Mouse (Mus musculus) left cerebral cortex, adult 11 months (tissue): ENCODE data around the gene Prss34.

Source experiments
- DNase-seq: peaks from one replicate; pipeline ENCODE4 v3.0.0; 2022; ENCODE audit warnings: low spot score

Prss34 gene

DNA sequence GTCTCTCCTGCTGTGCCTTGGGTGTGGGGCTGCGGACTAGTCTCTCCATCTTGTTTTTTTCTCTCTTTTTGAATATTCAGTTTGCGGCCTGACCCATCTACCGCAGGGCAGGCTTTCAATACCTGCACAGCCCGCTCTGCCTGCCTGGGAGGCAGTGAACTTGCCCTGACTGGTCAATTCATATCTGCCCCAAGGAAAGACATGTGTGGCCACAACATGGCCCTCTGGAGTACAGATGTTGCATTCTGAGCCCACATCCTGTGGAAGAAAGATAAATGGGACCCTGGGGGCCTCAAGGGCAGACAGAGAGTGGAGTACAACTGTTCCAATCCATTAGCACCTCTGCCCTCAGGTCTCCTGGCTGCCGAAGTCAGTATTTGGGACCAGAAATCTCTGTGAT lies at the start of gene Prss34:
Gene Prss34 (plus strand): TSS at position 301 of the 400 bp plus-strand sequence.
- no peak for DNase-seq

DNA sequence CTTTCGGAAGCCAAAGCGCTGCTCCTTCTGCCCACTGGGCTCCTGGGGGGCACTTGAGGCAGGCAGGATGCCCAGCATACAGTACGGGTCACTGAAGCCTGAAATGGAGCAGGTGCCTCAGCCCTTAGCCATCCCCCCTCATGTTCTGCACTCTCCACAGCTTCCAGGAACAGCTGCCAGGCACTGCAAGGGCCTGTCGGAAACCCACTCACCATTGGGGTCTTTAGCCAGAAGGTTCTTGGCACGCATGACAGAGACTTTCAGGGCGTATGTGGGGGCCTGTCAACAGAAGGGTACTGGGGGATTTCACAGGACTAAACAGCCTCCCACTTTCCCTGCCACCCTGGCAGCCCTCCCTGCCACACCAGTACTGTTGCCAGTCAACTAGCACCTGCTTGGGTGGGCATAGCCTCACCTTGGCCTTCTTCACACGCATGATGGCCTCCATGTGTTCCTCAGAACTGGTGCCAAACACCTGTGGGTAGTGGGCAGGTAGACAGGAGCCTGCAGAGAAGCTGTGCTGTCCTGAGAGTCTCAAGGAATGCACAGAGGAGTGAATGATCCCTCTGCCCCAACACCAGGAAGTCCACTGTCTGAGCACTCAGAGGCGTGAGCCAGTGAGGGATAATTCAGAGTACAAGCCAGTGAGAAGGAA lies 47.9 kb upstream of the Prss34 start:
- DNase-seq, result no peak

DNA sequence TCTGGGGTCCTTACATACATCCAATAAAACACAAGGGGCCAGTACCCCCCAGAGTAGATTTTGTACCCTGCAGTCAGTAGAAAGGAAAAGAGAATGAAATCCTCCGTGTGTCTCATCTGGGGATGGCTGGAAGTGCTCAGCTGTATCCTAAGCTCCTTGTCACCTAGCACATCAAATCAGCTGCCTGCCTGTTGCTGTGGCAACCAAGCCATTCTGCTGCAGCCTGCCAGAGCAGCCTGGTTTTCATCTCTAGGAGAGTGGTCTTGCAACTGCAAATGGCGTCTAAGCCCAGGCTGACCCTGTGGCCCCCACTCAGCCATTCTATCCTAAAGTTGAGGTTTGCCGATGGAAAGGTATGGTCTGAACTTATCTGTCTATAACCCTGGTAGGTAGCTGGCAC lies 45.6 kb upstream of the Prss34 start:
- DNase-seq, result no peak

DNA sequence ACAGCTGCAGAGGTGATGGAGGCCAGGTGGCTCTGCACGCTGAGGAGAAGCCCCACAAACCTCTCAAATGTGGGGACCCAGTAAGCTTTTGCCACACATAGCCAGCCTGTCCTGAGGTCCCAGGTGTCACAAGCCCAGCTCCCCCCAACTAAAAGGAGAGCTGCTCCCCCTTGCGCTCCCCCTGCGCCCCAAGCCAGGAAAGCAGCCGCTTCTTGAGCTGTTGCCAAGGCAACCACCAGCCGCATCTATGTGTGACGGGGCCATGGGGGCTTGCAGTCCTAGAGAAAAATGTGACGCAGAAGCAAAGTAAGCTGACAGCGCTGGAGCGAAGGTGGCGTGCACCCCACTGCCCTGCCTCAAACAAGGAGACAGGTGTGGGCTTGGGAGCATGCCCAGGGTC lies 44.4 kb upstream of the Prss34 start:
- no peak for DNase-seq

DNA sequence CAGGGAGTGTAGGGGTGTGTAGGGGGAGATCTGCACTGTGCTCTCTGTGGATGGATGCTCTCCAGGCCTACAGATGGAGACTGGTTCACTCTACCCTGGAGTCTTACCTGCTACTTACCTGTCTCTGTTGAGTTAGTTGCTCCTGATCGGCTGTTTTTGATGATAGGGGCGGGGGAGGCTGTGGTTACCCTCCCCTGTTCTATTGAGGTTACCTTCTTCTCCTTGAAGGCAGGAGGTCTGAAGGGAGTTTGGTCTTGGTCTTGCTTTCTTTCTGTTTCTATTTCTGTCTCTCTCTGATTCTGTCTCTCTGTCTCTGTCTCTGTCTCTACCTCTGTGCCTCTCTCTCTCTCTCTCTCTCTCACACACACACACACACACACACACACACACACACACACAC lies 43.1 kb upstream of the Prss34 start:
- DNase-seq, result no peak

DNA sequence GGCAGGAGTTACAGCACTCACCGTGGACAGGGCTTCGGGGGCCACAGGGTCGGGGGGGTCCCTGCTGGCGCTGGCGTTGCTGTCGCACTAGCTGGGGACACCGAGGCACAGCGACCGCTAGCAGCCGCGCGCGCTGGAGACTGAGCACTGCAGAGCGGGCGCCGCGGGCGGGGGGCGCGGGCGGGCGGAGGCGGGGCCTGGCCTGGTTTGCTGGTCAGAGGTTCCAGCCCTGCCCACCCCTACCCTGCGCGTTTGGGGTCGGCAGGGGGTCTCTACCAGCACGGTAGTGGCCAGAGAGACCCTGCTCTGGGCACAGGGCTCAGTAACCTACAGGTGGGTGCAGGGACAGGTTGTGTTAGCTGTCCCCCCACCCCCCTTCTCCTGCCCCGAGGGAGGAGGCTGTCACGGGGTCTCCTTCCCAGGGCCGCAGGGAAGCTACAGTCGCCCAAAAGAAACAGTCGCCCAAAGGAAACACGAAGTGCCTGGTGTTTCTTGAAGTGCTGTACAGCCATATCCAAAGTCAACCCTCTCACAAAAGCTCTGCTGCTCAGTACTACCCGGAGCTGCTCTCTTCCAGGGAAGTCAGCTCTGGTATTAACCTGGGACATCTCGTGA lies 41.9 kb upstream of the Prss34 start, which contains the start of gene Baiap3:
Gene Baiap3 (minus strand): TSS at position 225 of the 615 bp plus-strand sequence.
- DNase-seq, result no peak

DNA sequence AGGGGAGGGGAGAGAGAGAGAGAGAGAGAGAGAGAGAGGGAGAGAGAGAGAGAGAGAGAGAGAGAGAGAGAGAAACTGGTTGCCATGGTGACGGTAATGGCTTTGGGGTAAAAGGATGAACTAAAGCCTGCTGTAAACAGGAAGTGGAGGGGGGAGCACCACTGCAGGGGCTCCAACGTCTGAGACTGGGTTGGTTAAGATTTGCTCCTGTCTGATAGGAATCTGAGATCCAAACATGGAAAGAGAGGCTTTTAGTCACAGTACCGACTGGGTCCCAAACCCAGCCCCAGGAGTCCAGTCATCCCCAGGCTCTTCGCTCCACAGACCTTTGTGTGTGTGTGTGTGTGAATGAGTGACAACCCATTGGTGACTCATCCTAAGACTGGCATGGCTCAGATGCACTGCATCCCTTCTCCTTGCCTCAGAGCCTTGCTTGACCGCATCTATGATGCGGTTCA lies 40.4 kb upstream of the Prss34 start:
- DNase-seq, result no peak

DNA sequence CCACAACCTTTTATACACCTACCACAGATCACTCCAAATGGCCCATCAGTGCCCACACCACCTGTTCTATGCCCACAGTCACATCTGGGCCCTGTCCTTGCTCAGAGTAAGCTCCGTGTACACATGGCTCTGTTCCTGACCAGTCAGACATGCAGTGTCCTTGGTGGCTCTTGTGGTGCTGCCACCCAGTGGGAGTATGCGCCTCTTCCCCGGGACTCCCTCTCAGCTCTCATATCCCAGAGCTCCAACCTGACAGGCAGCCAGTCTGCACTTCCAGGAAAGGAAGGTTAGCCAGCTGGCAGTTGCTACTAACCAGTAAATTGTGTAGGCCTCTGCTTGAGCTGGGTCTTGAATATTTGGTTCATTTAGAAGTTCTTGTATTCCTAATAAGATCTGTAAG lies 33.7 kb upstream of the Prss34 start:
- no peak for DNase-seq

DNA sequence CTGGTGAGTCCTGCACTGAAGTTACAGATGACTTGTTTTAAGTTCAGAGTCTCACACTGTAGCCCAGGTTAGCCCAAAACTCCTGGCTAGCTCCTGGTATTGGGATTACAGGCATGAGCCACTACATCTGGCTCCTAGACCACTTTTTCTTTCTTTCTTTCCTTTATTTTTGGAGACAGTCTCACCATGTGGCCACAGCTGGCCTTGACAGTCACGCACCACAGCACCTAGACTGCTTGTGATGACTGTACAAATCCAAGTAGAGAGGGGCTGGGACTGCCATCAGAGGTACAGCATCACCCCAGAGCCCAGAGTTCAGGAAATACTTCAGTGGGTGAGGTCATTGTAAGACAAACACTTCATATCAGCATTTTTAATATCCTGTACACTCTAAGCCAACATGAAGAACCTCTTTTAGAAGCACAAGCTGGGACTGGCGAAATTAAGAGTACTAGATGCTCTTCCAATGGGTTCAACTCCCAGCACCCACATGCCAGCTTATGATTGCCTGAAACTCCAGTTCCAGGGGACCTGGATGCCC lies 27.3 kb upstream of the Prss34 start:
- DNase-seq, result no peak

DNA sequence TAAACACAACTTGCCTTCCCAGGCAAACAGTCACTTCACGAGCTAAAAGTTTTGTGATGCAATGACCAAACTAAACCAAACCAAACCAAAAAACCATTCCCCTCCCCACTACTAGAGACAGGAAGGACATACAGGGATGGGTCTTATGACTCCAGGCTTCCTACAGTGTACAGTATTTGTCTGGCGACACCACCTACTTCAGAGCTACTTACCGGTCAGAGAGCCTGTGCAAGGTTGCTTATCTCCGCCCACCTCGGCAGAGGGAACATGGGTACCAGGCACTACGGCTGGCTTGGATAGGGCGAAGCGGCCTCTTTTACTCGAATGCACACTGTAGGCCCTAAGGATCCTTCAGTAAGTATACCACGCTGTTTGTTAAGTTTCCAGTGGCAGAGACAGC lies 25.9 kb upstream of the Prss34 start:
- DNase-seq, result no peak

DNA sequence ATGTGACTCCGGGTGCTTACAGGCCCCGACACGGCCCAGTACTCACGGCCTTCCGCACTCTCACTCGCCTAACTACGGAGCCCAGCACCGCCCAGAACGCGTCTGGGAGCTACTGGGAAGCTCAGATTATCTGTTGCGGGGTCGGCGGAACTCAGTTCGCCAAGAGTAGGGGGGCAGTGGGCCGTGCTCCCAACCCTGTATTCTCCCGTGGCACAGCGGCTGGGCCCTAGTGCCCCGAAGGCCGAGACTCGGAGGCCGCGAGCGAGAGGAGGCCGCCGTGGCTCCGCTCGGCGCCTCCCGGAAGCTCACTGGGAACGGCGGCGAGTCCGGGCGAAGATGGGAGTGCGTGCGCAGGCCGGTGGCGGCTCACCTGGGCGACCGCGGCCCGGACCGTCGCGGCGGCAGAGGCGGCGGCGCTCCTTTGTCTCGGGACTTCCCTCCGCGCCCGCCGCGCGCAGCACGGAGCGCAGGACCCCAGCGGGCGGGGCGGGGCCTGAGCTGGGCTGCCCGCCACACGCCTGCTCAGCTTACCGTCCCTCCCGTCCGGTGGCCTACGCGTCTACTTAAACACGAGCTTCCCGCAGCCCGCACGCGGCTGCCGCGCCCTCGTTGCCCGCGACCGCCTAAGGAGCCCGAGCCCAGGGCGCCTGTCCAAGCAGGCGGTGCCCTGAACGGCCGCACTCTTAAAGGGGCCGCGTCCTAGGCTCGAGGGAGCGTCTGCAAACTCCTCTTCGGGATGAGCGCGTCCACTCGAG lies 25.1 kb upstream of the Prss34 start:
- peak; percentile 87 for DNase-seq

DNA sequence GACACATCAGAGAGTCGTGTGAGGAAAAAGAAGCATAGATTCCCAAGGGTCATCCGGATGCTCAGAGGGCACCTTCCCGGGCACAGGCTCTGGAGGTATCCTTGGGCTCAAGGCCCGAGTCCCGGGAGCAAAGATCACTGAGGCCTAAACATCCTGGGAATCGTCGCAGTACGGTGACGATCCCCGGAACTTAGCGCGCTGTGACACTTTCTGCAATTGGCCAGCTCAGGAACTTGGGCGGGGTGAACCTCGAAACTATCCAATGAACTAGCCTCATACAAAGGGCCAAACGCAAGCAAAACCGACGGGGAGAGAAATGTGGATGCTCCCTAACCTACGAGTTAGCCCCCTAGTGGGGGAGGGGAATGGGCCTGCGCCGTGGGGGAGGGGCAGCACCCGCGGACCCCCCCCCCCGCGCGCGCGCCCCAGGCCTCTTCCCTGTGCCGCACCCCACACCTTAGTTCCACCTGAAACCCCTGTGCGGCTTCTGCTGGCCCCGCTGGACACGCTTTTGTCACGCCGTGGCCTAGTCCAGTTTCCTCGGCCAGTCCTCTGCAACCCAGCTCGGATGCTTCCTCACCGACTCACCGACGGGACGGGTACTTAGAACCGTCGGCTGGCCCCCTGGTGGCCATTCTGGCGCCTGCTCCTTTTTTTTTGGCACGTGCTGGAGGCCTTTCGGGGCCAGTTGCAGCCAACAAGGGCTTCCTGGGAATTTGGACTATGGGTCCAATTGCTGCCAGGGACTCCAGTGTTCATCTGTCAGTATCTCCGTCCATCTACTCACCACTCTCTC lies 24.3 kb upstream of the Prss34 start:
- DNase-seq, result peak; percentile 95

DNA sequence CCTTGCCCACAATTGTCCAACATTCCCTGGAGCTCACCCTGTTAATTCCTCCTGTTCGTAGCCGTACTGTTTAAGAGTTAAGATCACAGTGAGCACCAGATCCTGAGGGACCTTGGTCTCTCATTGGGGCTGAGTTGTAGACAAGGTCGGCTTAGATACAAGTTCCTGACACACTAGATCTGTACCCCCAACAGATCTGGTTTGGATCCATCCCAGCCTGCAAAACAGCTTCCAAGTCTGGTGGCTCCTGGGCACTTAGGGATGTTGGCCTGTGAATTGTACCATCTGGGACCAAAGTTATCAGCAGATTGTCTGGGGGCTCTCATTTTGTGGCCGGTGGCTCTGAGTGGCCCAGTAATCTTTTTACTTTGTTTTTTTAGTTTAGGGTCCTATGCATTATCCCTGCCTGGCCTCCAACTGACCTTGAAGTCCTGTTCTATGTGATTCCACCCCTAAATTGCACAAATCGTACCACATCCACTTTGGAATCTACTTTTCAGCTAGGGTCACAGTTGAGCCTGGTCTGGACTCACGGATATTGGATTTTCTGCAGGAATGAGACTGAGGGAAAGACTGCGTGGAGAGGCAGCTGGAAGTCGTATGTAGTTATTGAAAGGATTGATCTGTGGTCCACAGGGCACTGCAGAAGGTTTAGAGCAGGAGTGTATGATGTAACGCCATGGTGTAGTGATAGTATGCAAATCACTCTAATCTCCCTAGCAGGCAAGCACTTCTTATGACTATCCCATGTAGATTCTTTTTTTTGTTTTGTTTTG lies 23.4 kb upstream of the Prss34 start, which contains the start of gene Ube2i:
Gene Ube2i (minus strand): TSS at position 52 of the 776 bp plus-strand sequence.
- DNase-seq, result no peak

DNA sequence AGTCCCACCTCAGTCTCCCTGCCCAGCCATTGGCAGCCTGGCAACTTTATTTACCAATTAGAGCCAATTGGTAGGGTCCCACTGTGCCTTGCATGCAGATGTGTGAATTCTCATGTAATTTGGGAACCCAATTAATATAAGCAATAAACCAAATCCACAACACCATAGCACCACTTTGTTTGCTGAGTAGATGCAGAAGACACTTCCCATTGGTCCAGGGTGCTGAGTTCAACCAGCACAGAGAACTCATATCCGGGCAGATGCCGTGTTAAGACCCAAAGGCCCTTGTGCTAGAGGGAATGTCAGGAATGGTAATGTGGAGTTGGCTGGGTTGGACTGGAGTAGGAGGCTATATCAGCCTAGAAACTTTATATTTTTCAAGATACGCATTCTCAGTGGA lies 22.4 kb upstream of the Prss34 start:
- no peak for DNase-seq

DNA sequence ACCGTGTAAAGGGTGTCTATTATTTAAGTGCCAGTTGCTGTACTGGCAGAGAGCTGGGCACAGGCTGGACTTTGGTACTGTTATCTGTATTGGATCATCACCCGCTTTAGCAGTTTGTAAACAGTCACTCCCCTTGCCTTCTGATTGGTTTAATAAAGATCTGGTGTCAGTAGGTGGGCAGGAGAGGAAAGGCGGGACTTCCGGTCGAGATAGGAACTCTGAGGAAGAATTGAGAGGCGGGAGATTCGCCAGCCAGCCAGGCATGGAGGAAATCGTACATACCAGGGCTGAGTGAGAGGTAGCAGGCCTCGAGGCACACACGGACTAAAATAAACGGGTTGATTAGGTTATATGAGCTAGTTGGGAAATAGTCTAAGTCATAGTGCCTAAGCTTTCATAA lies 16.1 kb upstream of the Prss34 start:
- no peak for DNase-seq

DNA sequence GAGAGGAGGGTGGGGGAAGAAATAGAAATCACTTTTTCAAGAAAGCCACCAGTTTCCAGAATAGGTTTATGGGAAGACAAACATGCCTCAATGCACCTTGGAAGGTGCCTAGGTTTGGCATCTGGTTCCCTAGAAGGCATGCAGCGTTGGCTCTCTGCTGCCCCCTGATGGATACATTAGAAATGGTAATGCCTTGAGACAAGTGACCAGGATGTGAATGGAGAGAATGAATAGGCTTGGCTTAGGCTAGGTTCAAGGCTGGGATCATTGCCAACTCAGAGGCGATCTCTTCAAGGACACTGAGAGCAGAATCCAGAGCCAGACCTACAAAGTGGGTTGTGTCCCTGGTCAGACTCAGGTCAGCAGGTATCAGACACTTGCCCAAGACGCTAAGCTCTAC lies 13.2 kb upstream of the Prss34 start:
- DNase-seq, result no peak

DNA sequence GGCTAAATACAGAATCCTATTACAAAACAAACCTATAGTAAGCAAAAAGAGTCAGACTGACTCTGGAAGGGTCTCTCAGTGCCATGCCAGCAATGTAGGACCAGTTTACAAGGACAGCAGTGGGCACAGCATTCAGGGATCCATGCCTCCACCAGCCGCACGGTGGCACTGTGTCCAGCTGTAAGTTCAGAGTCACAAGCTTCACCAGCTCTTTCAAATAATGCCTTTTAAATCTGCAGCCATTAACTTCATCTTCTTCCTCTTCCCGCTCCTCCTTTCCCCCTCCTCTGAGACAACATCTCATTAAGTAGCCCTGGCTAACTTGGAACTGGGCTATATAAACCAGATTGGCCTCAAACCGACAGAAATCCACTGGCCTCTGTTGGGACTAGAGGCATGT lies 9.4 kb upstream of the Prss34 start:
- DNase-seq, result no peak

DNA sequence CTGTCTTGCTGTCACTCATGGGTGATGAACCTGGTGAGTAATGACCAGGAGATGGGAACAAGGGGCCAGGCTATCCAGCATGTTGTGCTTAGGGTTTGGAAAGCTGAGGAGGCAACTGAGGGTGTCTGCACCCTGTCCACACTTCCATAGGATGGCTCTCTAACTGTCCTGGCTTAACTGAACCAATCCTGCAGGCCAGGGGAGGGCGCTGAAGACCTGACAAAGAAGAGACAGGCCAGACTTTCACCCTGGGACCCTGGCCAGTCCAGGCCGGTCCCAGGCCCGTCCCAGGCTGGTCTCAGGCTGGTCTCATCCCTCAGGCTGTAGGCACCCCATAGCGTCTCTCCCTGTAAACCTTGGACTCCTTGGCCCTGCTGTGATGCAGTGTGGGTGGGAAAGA lies 7.8 kb upstream of the Prss34 start:
- no peak for DNase-seq

DNA sequence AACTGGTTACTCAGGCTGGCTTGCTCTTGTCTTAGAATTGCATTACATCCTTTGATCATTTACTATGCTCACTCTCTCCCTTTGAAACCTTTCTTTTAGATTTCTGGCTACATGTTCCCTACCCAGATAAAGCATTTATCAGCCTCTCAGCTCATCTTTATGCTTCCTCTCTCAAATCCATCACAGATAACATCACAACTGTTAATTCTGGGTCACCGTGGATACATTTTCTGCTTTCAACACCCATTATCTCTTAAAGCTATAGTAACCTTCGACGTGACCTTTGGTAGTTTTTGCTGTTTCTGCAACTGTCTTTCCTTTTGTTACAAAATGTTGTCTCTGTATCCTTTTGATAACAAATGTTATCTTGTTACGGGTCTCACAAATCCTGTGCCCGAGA lies 4.7 kb upstream of the Prss34 start:
- DNase-seq, result no peak

DNA sequence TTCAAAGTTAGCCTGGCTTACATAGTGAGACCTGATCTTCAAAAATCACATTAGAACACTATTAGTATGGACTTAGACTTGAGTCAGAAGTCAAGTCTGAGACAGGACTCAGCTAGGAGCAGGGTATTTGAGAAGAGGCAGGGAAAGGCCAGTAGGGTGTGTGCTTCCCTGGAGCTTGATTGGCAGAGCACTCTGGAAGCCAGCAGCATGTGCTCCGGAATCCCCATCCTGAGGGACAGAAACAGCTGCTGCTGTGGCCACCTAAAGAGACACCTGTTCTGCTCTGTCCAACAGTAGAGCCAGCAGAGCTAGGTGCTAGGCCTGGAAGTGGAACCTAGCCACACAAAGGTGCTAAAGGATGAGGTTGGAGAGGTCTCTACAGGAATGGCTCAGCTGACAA lies 4.1 kb upstream of the Prss34 start:
- DNase-seq, result no peak

DNA sequence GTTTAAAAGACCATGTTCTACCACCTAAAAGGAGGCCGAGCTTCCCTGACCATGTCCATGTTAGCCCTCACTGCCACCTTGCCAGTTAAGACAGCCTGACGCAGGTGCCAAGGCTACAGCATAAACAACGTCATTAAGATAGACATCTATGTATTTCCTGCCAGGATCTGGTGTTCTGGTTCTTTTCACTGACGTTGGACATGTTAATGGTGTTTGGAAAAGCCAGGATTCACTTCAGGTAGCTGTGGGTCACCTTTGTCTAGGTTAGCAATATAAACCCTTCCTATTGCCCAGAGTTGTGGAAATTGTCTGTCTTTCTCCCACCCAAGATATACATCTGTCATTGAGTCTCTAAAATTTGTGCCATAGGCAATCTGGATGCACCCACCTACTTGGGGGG lies 10.2 kb downstream of the Prss34 start, which contains the start of gene Prss28:
Gene Prss28 (plus strand): TSS at position 301 of the 400 bp plus-strand sequence.
- DNase-seq, result no peak
